Mouse (Mus musculus) heart, postnatal 4 days (tissue): Measurements from ENCODE around the gene Baz2b. TPM values are rescaled to one million over a fixed set of nuclear protein-coding genes. Genes with fewer than 3 reads are reported as not detected.
A peak's percentile ranks its signal among the peaks of the same experiment; 100 is the strongest.

Source experiments
- DNase-seq: peaks from one replicate; pipeline ENCODE4 v3.0.0; 2021
- total RNA-seq, 2 experiments: library from RNA; stranded (reverse); gene quantifications; 2 replicates each; pipeline ENCODE4 v1.2.3; 2021

Gene Baz2b
- total RNA-seq, 2 experiments from 2014 or later, result 65.5 to 68.2 TPM

DNA sequence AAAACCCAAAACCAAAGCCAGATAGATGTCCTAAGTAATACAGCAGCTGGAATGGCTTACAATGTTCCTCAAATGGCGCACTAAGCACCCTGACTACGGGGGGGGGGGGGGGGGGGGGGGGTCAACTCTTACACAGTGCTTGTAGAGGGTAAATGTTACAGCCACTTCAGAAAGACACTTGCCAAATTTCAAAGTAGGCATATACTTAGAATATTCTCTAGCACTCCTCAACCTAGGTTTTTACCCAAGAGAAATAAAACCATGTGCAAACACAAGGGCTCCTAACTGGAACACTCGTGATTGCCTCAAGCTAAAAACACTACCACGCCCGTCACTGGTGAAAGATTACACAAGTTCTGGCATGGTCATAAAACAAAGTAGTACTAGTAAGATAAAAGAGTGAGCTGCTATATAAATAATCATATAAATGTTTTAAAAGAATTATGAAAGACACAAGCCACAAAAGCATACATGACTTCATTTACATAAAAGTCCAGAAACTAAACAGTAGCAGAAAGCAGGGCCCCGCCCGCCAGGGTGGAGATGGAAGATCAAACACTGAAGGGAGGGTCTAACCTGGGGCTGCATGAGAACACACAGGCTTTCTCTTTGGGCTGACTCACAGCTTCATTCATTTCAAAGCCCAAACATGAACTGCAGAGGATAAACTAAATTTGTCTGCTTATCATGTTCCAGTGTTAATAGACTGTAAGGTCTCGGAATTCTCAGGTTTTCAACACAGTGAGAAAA, 212.0 kb downstream of the Baz2b start:
- DNase-seq, result no peak

DNA sequence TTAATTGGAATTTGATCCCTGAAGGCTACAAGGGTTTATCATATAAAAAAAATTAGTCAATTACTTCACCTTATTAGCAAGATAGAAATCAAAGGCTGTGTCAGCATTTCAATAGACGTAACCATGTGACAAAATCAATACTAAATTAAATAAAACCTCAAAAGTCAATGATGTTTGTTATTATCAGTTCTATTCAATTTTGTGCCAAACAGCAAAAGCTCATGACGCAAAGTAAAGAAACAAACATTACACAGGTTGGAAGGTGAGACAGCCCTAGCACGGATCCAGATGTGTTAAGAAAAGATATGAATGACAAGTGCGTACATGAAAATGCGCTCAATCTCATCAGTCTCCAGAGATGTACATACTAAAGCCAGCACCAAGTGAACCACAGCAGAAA, 212.7 kb downstream of the Baz2b start:
- no peak for DNase-seq

DNA sequence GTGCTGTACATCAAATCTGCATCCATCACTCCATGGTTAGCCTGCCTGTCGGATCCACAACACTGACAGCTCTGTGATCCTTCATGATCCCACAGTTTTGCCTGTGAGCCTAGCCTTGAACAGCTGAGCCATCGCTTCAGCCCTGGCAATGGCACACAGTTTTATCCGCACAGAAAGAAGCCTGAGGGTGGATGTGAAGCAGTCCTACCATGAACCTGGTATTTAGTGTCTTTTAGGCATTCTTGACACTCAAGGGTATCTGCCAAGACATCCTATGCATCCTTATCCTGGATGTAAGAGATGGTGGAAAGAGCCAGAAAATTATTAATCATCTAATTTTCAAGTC, 216.5 kb downstream of the Baz2b start:
- no peak for DNase-seq

DNA sequence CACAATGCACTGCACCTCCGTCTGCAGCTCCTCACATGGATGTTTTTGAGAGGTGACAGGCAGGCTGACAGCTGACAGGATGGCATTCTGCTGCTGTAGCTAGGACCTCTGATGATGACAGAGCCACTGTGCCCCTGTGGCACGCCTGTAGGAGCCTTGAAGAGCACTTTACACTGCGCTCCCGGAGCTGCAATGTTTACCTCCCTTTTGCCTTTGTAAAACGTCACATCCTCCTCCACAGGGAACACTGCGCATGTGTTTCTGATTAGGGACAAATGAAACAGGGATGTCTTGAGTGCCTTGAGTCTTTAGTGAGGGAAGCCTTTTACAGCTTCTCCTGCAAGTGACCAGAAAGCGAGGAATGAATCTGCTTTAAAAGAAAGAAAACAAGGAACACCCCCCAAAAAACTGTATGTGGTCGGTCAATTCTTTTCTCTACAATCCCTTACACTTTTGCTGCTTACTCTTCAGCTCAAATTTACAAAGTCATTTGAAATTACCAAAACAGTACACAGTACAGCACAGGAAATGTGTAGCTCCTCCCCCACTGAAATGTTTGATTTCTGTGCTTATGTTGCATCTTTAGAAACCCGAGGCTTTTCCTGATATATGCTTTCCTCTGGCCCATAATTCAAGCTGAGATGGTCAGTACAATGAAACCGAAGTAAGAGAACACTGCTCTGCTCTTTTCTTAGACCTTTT, 217.0 kb downstream of the Baz2b start:
- DNase-seq, result no peak

DNA sequence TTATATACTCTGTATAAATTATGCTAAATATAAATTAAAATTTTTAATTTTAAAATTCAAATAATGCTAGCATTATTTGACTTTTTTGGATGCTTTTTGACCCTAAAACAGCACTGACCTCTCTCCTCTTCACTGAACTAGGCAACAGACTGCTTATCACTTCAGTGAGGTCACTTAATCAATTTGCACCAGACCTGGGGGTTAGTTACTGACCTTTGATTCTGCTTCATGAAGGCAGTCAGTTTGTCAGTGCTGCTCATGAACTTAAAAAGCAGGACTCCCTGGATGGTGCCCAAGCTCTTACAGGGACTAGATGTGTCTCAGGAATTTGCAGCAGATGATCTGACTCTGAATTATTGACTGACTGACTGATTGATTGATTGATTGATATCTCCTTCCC, 217.9 kb downstream of the Baz2b start:
- DNase-seq, result no peak

DNA sequence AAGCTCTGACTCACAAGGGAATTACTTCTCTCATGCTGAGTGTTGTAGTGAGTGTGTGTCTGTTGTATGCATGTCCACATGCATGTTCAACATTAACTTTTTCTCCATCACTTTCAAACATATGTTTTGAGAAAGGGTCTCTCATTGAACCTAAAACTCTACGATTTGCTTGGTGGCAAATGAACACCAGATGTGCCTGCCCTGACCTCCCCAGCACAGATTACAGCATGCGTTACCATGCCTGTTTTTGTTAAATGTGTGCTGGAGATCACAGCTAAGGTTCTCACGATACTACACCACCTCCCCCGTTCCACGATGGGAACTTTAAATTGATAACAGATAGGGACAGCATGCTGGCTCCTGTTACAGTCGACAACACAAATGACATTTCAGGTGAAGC, 222.1 kb downstream of the Baz2b start:
- no peak for DNase-seq

DNA sequence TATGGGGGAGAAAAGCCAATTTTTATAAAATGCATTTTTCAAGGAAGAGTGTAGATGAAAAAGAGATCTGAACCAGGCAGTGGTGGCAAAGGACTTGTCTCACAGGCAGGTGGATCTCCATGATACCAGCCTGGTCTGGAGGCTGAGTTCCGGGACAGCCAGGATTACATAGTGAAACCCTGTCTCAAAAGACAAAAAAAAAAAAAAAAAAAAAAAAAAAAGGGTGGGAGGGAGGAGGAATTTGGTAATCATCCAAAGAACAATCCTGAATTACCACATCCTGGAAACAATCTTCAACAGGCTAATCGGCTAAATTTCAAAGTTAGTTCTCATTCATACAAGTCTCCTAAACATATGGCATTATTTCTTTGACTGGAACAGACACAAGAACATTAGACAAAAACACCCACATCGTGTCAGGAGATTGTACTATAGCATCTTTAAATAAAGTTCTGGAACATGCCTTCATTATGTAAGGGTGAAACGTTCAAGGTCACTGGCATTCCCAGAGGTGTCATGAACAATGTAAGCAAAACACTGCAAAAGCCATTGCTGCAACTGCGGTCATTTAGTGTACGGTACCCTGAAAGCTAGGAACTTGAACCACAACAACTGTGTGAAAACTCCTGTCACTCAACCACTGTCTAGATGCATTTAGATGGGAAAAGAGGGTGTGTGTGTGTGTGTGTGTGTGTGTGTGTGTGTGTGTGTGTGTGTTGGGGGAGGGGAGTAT, 230.0 kb downstream of the Baz2b start:
- DNase-seq, result no peak

DNA sequence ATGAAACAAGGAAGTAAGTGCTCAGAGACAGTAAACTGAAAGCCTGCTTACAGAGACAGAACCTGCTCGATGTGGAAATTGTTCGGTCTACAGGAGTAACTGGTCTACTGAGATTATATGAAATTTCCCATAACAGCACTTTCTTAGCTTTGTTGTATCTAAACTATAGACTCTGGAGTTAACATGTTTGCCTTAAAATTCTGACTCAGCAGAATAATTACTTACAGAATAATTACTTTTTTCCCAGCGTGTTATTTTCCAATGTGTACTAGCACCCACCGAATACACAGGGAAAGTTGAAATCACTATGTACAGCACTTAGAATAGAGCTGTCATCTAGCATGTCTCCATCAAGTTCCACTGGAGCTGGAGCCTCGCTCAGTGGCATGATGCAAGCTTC, 233.0 kb downstream of the Baz2b start:
- no peak for DNase-seq

DNA sequence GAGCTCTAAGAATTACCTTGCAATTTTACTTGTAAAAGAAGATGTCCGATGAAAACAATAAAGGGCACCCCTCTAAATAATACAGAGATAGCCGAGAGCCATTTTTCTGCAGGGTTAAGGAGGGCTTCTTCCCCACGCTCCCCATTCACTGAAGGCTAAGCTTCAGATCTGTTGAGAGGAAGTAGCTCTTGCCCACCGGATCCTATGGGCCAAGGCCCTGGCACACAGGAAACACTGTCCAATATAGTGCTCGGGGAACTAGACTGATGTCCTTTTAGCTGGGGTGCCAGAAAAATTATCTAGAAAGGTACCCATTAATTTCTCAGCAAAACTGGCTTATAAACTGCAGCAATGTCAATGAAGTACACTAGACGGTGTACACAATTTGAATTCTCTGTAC, 233.9 kb downstream of the Baz2b start:
- no peak for DNase-seq

DNA sequence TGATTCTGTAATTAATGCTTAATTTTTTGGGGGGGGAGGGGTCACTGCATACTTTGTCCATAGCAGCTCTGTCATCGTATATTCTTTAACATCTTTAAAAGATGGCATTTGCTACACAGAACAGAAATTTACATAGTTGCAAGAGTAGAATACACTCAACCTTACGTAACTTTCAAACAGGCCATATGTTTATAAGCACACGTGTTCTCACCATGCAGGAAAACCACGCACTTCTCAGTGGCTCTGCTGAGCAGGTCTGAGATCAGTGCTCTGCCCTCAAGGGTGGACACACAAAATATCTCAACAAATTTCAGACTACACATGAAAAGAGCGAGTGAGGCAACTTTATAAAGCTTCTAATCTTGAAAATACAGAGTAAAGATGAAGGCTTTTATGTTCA, 235.7 kb downstream of the Baz2b start:
- DNase-seq, result no peak

DNA sequence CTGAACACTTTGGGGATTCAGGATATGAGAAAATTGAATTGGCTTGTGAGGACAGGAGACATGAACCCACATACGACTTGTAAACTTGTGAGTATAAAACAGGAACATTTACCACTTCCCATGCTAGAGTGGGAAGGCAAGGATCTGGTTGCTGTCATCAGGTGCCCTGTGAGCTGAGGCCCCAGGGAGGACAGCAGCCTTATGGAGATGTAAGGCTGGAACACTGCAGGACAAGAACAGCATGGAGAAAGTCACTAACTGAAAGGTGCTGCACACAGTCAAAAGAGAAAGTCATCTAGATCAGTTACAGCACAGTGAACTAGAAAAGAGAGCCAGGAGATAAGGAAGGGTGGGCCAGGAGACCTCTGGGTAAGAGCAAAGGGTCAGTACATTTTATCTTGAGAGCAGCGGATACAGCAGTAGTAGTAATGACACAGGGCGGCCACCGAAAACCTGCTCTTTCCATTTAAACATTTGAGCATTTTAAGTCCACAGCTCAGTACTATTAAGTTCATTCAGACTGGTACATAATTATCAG, 236.5 kb downstream of the Baz2b start:
- no peak for DNase-seq

DNA sequence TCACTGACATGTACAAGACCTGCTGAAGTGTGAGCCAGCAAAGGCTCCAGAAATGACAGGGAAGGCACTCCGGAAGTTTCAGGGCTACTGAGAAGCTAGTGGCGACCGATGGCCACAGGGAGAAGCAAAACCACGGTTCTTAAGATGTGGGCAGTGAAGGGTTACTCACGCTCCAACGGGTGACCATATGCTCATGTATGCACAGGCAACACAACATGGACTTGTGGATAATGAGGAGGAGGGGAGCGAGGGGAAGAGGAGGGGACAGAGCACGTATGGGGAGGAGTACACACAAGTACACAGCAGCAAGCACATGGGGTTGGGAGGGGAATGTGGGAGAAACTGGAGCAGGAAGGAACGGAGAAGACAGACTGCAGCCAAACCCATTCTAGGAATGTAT, 239.1 kb downstream of the Baz2b start:
- DNase-seq, result no peak

DNA sequence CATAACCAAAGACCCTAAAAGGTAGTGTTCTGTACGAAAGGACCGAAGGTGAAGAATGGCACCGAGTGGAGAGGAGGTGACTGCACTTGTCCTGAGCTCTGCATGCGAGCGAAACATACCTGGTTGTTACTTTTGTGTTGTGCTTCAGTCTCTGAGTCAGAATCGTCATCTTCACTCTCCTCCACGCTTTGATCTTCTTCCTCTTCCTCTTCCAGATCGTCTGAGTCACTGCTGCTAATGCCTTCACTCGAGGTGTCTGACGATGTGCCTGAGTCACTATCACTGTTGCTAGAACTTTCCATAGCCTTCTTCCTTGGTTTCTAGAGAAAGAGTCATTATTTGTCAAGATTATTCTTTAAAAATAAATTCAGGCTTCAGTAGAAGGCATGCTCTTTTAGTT, 240.5 kb downstream of the Baz2b start:
- no peak for DNase-seq

DNA sequence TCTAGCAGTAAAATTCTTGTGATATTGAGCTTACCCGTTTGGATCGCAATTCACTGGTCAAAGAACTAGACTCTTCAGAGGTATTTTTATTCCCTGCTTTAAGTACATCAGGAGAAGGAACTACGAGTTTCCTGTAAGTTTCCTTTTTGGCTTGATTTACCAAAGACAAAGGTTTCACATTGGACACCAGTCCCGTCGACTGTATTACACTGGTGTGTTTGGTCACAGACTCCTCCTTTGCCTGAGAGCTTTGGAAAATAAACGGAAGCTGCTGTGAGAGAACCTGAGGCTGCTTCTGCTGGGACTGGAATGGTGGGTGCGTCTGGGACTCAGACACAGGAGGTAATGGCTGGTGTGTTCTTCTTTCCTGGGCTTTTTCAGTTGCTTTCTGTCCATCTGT, 241.0 kb downstream of the Baz2b start:
- no peak for DNase-seq

DNA sequence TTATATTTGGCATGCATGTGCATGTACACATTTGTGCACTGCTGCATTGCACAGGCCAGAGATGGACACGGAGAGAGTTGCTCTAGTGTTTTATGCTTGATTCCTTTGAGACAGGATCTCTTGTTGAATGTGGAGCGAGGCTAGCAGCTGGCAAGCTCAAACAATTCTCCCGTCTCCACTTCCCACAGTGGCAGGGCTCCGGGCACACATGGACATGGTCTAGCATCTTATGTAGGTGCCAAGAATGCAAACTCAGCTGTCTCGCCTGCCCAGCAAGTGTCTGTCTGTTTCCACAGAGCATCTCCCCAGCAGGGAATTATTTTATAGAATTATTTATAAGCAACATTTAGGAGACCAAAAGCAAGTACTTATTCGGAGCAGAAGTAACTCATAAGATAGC, 243.2 kb downstream of the Baz2b start:
- DNase-seq, result no peak

DNA sequence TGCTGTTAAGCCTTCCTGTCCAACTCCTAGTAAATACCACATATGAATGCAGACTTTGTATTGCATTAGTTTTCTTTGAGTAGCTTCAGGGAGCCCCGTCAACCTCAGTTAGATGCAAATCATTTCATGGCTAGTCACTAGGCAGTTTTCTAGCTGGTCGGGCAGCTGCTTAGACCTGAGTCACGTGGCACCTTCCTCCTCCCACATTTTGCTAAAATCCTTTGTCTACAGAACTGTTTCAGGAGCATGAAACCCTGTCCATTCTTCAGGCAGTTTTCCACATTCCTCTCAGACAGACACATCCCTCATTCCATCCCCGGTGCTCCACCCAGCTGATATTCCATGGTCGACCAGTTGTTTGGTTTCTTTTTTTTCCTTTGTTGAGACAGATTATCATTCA, 246.6 kb downstream of the Baz2b start:
- DNase-seq, result no peak

DNA sequence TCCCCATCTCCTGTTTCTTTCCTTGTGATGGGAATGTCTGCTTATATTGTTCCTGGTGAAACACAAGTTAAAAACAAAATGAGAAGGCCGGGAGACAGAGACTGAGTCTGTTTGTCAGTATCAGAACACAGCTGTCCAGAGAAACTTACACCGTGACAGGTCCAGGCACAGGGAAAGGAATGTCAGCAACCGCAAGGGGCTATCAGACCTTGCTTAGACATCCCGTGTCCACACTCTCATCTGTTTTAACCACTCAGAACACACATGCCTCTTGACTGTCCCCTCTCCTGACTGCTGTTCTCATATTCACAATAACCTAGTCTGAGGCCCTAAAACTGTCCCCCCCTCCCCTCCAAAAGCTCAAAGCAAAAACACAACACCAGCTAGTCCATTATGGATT, 247.1 kb downstream of the Baz2b start:
- DNase-seq, result no peak

DNA sequence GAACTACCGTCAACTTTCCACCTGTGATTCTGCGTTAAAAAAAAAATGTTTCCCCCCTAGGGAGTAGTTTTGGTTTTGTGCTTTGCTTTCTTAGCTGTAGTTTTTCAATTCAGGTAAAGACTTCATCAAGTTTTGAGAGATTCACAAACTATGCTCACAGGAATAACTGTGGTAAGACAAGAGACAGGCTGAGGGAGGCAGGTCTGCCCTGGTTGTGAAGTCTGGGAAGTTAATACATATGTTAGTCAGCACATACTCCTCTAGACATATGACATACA, 249.2 kb downstream of the Baz2b start:
- DNase-seq, result no peak

DNA sequence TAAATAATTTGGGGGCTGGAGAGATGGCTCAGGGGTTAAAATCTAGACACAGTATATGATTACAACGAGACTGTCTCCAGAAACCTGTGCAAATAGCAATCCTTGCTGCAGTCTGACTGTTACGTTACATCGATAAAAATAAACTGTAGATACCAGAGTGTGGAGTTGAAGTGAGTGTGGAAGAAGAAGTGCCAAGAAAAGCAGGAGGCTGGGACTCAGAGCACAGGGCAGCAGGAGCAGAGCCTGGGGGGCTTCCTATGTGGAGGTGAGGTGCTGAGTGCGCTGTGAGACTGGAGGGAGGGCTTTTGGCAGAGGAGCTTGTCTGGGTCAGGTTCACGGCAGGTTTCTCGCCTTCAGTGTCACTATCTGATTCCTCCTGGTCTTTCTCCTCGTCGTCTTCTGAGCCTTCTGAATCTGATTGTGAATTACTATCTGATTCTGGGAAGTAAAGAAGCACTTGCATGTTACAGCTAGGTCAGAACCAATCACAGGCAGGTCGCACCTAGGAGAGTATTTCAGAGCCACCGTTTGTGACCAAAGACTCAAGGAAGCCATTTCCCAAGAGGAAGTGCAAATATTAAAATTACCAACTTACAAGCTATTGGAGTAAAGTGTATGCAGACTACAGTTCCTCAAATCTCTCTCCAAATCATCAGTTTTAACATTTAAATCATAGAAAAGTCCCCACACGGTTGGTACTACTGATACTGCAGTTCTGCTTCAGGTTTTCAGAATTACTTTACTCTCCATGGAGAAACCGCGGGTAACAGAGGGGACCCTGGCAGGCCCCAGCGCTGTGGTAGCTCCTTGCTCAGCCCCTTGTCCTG, 249.8 kb downstream of the Baz2b start:
- DNase-seq, result peak; percentile 26

DNA sequence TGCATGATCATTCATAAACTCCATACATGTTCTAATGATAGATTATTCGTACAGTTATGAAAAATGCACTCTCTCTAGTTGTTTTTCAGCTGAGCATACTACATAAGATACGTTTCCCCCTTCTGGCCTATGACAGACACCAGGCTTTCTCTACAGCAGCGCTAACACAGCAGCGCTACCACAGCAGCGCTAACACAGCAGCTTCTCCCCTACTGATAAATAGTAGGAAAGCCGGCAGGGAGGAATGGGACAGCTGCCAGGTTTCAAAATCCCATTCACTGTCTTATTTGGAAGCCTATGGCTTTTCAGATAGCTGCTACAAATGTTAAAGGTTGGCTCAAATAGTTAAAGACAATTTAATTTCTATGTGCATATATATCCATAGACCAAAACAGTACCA, 251.1 kb downstream of the Baz2b start:
- DNase-seq, result peak; percentile 70

DNA sequence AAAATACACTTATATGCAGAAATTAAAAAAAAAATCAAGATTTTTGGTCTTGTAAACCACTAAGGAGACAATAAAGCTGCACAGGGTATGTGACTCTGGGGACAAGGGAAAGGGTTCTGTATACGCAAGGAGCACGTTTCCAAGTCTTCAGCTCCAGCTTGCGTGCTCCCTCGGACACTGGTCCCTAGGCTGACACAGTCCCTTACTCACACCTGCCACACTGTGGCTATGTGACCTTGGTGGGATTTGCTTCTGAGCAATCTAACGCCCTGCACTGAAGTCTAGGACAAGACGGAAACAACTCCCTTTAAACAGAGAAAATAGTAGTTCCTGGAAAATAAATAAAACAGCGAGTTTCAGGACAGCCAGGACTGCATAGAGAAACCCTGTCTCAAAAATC, 253.7 kb downstream of the Baz2b start:
- no peak for DNase-seq

DNA sequence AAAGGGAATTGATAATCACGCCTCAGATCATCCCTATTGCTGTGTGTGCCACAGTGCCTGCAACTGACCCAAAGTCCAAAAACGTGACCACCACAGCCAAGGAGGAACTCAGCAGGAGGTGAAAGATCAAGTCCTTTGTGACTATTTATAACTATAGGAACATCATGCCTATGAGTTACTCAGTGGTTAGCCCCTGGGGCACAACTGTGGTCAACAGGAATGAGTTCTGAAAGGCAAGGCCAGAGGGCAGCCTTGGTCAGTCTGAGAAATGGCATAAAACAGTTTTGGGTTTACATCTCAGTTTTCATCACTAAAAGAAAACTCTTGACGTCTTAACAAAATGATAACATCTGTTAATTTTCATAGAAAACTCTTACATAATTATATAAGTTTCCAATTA, 254.8 kb downstream of the Baz2b start:
- no peak for DNase-seq
